Mouse (Mus musculus) erythroblast, embryonic 14.5 days (primary cell): ENCODE data around the gene Rasgrp2.

Experiments used
- GATA1 ChIP-seq: IDR thresholded peaks from 2 replicates; pipeline ENCODE4 v1.6.1; 2012; ENCODE audit warnings: low read length, inconsistent platforms, mixed read lengths
- TAL1 ChIP-seq: IDR thresholded peaks from 3 replicates; pipeline ENCODE4 v1.6.1; 2012; ENCODE audit warnings: low read length, inconsistent platforms, mixed read lengths

GRCm38 (mm10) chr19:6380411-6381166 is 18.6 kb upstream of the Rasgrp2 start:
- TF ChIP-seq GATA1 (no peak), TAL1 (no peak)
